Mouse (Mus musculus): Measurements from ENCODE around the gene Ttc28.

The Ttc28 gene

GRCm38 (mm10) chr5:110889945-110890344, 10.3 kb downstream of the Ttc28 start:
- DNase-seq: no peak

- DNase-seq: no peak
Observed at GRCm38 (mm10) chr5:110890561-110890960, 11.0 kb downstream of the Ttc28 start.

- DNase-seq: no peak
Observed at GRCm38 (mm10) chr5:110897114-110897788, 17.6 kb downstream of the Ttc28 start.

GRCm38 (mm10) chr5:110898169-110898568, 18.6 kb downstream of the Ttc28 start:
- no peak for DNase-seq

- DNase-seq: no peak
Observed at GRCm38 (mm10) chr5:110898785-110899184, 19.2 kb downstream of the Ttc28 start.

- no peak for DNase-seq
Observed at GRCm38 (mm10) chr5:110900331-110900730, 20.7 kb downstream of the Ttc28 start.

- no peak for DNase-seq
Observed at GRCm38 (mm10) chr5:110906708-110907107, 27.1 kb downstream of the Ttc28 start.

GRCm38 (mm10) chr5:110908879-110909278, 29.3 kb downstream of the Ttc28 start:
- DNase-seq: no peak

- DNase-seq: no peak
Observed at GRCm38 (mm10) chr5:110909955-110910589, 30.5 kb downstream of the Ttc28 start.

- no peak for DNase-seq
Observed at GRCm38 (mm10) chr5:110914859-110915258, 35.3 kb downstream of the Ttc28 start.

GRCm38 (mm10) chr5:110916241-110916640, 36.6 kb downstream of the Ttc28 start:
- no peak for DNase-seq

GRCm38 (mm10) chr5:110919541-110919940, 39.9 kb downstream of the Ttc28 start:
- no peak for DNase-seq

GRCm38 (mm10) chr5:110923336-110923735, 43.7 kb downstream of the Ttc28 start:
- no peak for DNase-seq

- DNase-seq: no peak
Observed at GRCm38 (mm10) chr5:110924636-110925035, 45.0 kb downstream of the Ttc28 start.

GRCm38 (mm10) chr5:110925804-110926203, 46.2 kb downstream of the Ttc28 start:
- DNase-seq: no peak

- DNase-seq: no peak
Observed at GRCm38 (mm10) chr5:110928289-110928688, 48.7 kb downstream of the Ttc28 start.

- no peak for DNase-seq
Observed at GRCm38 (mm10) chr5:110929306-110929705, 49.7 kb downstream of the Ttc28 start.

GRCm38 (mm10) chr5:110936606-110937005, 57.0 kb downstream of the Ttc28 start:
- DNase-seq: peak; percentile 13

- DNase-seq: no peak
Observed at GRCm38 (mm10) chr5:110944326-110944725, 64.7 kb downstream of the Ttc28 start.

GRCm38 (mm10) chr5:110948476-110949399, 69.1 kb downstream of the Ttc28 start:
- DNase-seq: no peak

GRCm38 (mm10) chr5:110949791-110950190, 70.2 kb downstream of the Ttc28 start:
- no peak for DNase-seq

GRCm38 (mm10) chr5:110958196-110958595, 78.6 kb downstream of the Ttc28 start:
- no peak for DNase-seq

GRCm38 (mm10) chr5:110960067-110960466, 80.5 kb downstream of the Ttc28 start:
- DNase-seq: no peak

- DNase-seq: no peak
Observed at GRCm38 (mm10) chr5:110960890-110961289, 81.3 kb downstream of the Ttc28 start.
